Mouse (Mus musculus) MN1 (cell line): ENCODE measurements around the gene Gm42372.

Experiments
- DNase-seq: peaks from one replicate; pipeline ENCODE4 v3.0.0-alpha.2; 2016; ENCODE audit warnings: low spot score

The Gm42372 gene

DNA sequence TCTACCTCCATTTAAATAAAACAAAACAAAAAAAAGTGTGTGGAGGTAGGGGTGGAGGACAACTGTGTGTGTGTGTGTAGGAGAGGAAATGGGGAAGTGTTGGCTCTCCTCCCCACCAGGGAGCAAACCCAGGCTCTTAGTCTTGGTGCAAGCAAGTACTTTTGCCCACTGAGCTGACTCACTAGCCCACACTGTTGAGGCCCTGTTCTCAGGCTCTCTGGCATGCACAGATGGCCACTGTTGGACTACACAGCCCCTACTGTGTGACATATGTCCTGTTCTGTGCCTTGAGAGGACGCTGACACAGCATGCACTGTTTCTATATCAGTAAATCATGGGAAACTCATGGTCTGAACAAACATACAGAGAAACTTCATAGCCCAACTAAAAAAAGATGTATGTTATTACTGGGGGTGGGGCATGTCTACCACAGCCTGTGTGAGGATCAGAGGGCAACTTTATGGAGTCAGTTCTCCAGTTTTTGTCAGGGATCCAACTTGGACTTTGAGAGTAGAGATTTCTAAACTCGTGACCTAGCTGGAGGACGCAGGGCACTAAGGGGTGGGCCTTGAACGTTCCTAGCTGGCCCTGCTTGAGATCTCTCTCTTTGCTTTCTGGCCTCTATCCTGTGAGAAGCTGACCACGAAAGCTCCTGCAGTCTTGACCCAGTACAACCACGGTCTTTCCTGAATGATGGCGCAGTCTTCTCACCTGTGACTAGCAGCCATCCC lies 20.5 kb downstream of the Gm42372 start:
- DNase-seq = no peak

DNA sequence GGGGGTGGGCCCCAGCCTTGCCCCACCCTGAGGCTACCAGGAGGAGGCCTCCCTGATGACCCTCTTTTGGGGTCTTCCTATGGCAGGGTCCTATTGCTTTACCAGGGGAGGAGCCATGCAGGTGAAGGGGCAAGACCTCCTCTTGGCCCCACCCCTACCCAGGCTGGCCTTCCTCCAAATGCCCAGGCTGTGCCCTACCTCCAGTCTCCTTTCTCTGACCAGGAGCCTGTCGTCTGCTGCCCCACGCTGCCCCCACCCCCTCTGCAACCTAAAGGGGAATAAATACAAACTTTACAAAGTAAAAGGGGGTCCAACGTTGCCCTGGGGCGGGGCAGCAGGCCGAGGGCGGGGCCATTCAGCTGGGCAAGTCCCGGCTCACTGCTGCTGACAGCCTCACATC lies 21.8 kb downstream of the Gm42372 start:
- DNase-seq = no peak

DNA sequence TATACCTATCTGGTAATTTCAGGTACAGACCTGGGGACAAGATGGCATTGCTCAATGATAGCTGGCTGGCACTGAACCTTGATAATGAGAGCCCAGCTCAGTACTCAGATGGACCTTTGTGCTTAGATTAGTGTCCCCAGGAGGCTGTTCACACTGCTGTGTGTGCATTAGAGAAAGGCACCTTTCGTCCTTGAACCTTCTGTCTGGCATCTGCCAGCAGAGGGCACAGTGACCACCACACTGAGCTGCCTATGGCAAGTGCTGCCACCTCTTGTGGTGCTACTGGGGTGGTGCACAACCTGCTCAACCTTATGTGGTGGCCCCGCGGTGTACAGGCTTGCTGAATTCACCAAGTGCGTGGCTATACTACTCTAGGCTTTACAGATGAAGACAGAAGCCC lies 24.4 kb downstream of the Gm42372 start:
- peak; percentile 73 for DNase-seq

DNA sequence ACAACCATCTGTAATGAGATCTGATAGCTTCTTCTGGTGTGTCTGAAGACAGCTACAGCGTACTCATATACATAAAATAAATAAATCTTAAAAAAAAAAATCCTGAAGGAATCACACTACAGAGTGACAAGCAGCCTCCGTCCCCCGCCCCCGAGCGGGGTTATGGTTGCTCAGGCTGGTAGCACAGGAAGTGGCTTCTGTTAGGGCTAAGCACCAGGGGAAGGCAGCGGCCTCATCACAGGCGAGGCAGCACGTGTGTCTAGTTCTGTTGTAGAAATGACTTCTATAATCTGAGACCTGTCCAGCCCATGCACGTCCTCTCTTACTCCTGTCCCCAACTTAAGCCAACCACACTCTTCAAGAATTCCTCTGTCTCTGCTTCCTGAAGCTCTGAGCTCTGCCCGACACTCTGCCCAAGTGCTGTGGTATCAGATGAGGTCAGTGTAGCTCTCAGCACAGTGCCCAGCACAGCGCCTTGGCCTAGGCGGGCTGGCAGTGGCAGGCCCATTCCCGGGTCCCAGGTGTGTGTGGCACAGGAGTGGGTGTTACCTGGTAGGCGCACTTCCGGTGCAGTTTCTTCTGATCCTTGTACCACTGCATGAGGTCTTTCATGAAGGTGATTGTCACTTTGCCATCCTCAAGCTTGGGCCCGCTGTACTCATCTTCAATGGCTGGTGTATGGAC lies 26.6 kb downstream of the Gm42372 start:
- DNase-seq = no peak

DNA sequence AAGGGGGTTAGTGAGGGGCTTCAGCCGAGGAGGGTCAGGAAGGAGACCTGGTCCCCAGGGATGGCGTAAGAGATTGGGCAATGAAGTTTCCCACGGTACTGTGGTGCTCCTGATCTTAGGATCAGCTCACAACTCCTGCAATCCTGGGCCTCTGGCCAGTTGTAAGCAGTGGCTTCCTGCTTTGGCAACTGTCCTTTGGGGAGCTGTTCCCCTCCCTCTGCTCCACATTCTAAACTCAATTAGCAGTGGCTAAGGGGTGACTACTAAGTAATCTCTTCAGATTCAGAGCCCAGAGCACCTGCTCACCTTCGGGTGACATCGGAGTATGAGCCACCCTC lies 27.1 kb downstream of the Gm42372 start:
- no peak for DNase-seq

DNA sequence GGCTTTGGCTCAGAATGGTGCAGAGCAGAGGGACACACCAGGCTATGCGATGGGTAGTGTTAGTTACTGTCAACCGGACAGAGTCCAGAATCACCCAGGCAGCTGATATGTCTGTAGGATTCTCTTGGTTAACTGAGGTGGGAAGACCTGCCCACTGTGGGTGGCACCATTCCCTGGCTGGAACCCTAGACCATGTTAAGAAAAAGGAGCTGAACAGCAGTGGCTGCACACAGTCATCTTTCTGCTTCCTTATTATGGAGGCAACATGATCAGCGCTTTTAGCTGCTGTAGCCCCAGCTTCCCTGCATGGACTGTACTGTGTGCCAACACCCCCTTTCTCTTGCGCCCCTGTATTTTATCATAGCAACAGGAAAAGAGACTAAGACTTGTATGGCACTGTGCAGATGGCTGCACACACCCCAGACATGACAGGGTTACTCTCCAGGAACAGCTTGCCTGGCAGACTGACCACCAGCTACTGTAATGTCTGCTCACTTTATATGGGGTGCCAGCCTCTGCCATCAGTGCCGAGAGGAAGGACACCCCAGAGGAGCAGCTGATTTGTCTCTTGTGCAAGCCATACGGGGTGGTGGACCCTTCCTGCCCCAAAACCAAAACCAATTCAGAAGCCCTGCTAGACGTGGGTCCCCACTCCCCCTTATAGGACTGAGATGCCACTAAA lies 29.2 kb downstream of the Gm42372 start:
- no peak for DNase-seq

DNA sequence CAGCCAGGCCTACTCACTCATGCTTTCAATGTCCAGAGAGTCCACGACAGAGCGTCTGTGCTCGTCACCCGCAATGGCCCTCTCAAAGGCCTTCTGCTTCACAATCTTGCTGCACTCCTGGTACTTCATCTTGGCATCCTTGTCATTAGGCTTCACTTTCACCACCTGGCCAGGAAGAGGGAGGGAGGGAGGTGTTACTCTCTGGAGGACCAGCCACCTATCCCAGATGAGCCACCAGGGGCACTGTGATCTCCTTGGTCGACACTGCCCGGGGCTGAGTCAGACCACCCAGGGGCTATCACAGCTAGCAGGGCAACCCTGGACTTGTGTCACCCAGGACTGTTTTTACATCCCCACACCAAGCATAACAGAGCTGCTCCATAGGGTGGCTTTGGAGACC lies 32.5 kb downstream of the Gm42372 start:
- no peak for DNase-seq

DNA sequence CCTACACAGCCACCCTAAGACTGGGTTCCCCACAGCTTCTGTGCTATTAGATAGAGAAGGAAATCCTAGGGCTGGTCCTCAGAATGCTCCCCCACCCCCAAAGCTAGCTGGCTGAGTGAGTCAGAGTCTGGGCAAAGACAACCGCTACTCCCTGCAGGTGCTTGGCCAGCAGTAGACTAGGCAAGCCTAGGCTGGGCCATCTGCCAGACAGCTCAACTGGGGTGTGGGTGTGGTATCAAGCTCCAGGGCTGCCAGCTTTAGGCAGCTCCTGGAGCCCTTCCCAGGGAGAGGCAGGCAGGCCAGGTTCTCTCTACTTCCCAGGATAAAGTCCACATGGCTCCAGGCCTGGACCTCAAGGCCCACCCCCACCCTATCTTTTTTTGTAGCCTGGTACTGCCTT lies 34.1 kb downstream of the Gm42372 start:
- DNase-seq = peak; percentile 96

DNA sequence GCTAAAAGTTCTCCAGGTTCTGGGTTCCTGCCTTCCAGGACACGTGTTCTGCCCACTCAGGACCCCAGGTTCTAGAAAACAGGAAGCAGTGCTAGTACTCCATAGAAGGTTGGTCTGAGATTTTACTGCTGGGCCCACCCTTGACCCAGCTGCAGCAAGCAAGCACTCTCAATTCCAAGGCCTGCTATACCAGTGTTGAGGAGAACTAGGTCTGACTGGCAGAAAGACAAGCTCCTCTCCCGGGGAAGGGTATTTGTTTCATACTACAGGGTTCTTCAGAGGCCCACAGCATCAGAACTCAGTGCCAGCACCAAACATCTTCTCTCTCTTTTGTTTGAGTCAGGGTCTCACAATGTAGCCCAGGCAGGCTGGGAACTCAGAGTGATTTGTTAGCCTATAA lies 35.0 kb downstream of the Gm42372 start:
- DNase-seq = no peak

DNA sequence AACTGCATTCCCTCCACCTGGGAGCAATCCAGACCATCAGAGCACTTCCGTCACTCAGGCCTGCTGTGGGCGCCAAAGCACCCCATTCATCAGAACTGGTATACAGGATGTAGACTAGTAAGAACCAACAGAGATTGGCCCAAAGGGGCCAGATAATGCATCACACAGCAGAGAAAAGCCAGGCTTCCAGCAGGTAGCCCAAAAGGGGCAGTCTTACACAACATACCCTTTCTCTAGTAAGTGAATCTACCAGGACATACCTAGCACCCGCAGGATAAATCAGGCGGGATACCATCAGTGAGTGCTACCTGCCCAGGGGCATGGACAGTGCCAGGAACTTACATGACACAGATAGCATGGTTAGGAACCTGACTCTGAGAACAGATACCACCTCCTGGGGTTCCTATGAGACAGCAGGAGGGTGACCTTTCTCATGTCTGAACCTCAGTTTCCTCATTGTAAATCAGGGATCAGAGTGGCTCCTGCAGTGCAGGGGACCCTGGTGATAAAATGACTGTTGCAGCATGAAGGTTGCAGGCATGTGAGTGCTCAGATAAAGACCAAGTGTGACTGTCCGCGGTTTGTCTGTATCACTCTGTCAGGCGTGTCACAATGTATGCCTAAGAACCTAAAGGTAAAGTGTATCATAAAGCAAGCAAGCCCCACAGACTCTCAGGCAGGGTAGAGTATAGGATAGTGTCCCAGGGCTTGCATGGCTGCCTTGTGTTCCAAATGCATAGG lies 36.7 kb downstream of the Gm42372 start:
- no peak for DNase-seq

DNA sequence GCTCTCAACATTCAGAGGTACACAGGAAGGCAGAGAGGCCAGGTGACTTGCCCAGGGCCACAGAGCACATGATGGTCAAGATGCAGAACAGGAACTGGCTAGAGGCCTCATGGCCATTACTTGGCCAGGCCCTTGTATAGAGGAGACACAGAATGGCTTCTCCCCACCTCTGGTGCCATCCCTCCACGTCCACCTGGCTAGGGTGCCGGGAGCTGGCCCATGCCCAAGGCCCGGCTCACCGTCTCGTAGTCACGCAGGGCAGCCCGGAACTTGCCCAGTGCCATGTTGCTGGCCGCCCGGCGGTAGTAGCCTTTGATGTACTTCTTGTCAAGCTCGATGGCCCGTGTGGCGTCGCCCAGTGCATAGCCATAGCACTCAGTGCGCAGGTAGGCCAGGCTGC lies 39.3 kb downstream of the Gm42372 start:
- DNase-seq = no peak

DNA sequence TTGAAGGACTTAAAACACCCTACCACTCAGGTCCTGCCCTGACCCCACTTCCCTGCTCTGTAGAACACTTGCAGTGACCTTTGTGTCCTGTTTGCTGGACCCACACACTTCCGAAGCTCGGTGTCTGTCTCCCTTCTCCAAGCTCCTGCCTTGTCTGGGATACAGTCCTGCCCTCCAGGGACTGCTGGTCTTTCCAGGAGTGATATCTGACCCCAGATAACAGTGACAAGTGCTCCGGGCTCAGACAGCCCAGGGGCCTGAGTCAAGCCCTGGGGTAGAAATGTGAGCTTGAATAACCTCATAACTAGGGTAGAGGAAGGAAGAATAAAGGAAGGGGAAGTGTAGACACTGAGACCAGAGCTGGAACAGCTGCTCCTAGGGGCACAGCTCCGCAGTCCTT lies 40.8 kb downstream of the Gm42372 start:
- DNase-seq = no peak

DNA sequence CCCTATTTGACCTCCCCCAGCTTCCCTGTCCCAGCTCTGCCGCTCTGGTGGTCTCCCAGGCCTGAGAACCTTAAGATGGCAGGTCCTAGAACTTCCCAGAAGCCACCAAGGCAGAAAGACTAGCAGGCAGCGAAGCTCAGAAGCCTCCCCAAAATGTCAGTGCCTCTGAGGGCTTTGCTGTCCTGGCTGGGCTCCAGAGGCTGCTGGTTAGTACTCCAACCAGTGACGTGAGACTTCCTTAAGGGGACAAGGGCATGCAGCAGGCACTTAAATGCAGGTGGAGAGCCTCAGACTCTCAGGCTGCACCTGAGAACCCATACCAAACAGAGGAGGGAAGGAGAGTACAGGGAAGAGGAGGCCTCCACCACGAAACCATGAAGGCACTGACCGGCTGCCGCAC lies 41.3 kb downstream of the Gm42372 start:
- no peak for DNase-seq

DNA sequence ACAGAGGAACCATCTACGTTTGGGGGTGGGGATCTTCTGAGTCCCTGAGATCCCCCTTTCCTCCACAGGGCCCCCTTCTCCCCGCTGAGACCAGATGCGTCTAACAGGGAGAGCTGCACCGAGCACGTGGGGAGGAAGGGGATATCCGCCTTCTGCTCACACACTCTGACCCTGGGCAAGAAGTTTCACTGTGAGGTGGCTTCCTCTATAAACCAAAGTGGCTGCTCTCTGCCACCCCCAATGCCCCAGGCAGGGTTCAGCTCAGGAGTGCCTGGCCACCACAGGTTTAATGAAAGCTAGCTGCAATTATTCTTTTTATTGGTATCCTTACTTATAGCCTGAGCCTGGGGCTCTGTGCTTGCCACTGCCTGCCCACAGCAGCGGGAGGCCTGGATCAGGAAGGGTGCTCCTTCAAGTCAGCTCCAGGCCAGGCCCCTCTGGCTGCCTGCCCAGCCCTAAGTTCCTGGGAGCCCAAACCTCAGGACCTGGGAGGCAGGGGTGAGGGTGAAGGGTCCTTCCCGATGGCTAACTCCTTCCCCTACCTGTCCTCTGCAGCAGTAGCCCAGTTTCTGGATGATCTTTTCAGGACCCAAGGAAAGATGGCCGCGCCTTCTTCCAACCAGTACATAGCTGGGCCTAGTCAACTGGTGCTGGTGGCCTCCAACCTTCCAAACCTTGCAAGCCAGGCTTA lies 42.1 kb downstream of the Gm42372 start:
- peak; percentile 47 for DNase-seq

DNA sequence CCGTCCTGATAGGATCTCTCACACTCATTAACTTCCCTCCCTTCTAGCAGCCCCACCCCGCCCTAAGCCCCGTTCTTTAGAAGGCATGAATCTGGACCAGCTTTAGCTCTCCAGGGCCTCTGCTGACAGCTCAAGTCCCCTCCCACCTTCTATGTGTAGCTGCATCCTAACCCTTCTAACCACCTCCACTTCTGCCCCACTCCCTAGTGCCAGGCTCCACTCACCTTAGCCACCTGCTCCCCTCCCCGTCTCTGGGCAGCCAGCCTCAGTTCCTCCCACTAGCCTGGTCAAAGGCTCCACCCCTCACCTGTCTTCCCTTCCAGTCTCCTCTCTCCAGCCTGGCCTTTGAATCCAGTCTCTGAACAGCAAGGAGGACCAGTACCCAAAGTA lies 42.6 kb downstream of the Gm42372 start:
- DNase-seq = no peak

DNA sequence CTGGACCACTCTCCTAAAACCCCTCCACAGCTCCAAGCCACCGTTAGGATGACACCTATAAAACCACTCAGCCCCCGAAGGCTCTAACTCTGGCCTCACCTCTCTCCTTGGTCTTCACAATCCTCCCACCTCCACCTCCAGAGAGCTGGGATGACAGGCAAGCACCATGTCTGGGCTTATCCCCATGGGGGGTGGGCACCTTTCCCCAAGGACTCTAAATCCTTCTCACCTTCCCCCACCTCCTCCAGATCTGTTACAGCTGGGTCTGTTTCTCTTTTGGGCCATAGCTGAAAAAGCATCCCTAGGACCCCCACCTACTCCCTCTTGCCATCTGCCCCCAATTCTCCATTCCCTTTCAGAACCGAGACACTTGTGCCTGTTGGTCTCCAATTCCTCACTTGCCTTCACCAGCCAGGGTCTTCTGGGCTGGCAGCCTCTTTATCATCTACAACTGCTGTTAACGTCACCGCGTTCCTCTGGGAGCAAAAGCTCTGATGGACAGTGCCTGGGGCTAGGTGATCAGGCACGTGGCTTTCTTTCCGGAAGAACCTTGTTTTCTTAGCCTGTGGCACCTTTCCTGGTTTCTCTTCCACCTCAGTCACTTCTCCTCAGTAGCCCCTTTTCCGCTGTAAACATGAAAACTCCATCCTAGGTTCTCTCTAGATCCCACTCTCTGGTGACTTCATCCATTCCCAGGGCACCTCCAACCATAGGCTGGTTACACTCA lies 43.2 kb downstream of the Gm42372 start:
- no peak for DNase-seq

DNA sequence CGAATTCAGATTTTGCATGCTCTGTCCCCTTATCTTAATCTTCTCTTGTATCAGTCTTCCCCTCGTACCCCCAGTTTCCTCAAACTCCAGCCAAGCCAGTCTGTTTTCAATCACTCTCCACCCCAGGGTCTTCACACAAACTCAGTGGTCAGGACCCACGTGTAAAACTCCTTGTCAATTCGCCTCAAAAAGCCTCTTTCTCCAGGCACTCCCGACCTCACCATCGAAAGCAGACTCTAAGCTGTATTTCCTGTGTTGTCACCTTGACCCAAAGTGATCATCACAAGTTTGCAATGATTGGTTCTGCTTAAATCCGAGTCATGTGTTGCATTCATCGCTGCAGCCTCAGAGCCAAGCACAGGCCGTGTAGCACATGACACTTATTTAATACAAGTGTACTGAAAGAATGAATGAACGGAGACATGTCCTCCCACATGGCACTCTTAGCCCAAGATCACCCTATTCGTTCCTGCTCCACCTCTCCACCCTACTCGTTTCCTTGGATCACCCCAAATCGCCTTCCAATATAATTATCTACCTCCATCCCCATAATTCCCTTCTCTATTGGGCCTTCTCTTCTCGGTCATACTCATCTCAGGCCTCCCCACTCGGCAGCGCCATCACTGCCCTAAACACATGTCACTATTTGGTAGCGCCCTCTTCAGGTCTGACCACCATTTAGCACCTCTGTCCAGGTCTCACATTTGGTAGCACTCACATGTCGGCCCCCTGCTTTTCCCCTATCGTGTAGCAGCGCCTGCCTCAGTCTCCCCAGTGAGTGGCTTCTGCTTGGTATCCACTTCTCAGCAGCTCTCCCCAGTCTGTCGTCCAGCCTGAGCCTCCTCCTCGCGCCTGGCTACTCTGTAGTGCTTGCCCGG lies 44.1 kb downstream of the Gm42372 start:
- DNase-seq = peak; percentile 80

DNA sequence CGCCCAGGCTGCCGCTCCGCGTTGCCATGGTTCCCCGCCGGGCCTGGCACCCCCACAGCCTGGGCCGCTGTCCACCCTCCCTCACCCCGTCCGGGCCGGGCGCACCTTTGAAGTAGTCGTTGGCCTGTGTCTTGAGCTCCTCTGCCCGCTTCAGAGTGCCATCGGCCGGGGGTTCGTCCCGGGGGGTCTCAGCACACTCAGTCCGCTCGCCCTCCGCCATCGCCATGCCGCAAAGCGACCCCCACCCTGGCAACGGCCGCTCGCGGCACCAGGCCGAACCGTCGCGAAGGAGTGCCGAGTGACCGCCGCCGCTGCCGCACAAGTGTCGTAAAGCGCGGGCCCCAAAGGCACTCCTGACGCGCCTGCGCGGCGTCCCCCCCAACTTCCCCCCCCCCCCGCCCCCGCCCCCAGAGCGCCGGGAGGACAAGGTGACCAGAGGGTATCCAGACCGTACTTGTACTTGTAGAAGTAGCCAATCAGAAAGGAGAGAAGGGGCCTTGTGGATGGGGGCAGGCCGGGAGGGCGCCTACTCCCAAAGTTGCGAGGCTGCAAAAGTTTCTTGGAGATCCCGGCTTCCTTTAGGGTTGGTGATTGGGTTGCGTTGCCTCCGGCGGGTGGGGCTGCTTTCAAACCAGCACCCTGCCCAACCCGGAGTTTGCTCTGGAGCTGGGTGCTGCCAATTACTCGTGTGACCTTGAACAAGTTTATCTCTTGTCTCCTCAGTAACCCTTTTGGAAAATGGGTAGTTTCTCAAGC lies 44.9 kb downstream of the Gm42372 start, which contains the start of gene Ppp5c:
Gene Ppp5c, minus strand, starts transcription at position 337 of the 756 bp plus-strand sequence.
- peak; percentile 89 for DNase-seq

DNA sequence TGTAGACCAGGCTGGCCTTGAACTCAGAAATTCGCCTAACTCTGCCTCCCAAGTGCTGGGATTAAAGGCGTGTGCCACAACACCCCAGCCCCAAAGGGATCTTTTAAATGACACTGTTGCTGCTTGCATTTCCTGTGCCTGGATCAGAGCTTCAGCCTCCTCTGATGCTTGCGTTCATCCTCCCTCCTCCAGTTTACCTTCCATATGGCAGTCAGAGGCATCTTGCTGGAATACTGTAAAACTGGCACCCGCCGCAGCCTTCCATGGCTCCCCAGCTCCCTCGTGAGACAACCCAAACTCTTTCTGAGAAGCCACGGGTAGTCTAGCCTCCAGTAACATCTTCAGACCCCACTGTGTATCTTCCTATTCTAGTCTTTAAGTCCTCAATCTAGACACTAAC lies 46.0 kb downstream of the Gm42372 start:
- DNase-seq = no peak

DNA sequence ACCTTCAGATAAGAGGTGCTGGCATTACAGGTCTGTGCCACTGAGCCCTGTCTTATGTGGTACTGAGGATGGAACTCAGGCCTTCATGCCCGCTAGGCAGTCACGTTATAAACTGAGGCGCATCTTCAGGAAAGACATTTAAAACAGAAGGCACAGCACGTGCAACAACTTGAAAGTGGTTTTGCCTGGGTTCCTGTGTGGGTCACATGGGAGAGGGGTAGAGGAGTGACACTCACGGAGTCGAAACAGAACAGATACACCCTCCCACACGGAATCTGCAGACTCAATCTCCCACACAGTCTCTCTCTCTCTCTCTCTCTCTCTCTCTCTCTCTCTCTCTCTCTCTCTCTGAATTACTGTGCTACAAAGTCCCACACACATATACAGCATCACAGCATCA lies 47.4 kb downstream of the Gm42372 start:
- DNase-seq = no peak
